Mouse (Mus musculus): Measurements from ENCODE around the gene Slc5a4a. TPM values are rescaled to one million over a fixed set of nuclear protein-coding genes. Genes with fewer than 3 reads are reported as not detected.

The Slc5a4a gene
- polyA plus RNA-seq, 1 experiment from 2014 or later, result 0.09 TPM

DNA sequence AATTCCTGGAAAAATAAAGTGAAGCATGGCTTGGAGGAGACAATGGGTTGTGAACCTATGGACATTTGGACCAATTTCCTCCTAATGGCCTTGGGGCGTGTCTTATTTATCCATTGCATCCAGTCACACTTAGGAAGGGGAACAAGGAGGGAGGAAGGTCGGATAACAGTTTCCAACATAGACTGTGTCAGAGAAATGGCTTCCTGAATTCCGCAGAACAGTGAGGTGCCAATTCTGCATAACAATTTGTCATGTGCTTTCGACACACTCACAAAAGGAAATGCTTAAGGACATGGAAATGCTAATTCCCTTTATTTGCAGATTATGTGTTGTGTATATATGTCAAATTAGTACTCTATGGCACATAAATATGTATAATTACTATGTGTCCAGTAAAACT is 38.0 kb downstream of the Slc5a4a start:
- Histone ChIP-seq H3K4me2 (no peak overlapping the region), H3K27me3 (no peaks in the 10 kb centered on the region), H3K9ac (no peak overlapping the region), H3K4me3 (no peak overlapping the region), H3K4me1 (replicated peaks) (no peaks in the 10 kb centered on the region), H3K36me3 (no peaks in the 10 kb centered on the region), H3K9me3 (no peaks in the 10 kb centered on the region), H3K27ac (replicated peaks) (no peak overlapping the region)
- no peak for ATAC-seq (ENCODE audit: low FRiP score, low read depth)
- 86% methylated on average over 4 of the region's 4 CpGs for WGBS

DNA sequence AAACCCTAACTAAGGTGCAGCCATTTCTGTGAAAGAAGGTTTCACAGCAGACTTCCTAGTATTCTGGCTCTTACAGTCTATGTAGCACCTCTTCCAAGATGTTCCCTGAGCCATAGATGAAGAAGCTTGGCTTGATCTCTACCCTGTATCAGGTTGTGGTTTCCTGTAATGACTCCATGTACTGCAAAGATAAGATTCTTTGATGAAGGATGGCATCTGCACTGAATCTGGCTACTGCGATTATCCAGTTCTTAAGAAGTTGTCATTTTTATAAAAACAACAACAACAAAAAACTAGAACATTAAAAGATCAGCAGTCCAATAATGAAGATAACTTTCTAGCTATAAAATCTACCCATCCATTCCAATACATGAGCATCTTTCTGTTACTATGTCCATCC is 40.8 kb downstream of the Slc5a4a start:
- ATAC-seq (ENCODE audit: low FRiP score, low read depth), result no peak
- H3K9me3 ChIP-seq, result no peaks in the 10 kb centered on the region
- H3K4me1 ChIP-seq (replicated peaks), result no peaks in the 10 kb centered on the region
- H3K4me2 ChIP-seq, result no peak overlapping the region
- H3K36me3 ChIP-seq, result no peaks in the 10 kb centered on the region
- no peak overlapping the region for H3K4me3 ChIP-seq
- H3K27me3 ChIP-seq, result no peaks in the 10 kb centered on the region
- no peak overlapping the region for H3K9ac ChIP-seq
- H3K27ac ChIP-seq (replicated peaks), result no peak overlapping the region
- 94% methylated on average over 1 of the region's 1 CpGs for WGBS

DNA sequence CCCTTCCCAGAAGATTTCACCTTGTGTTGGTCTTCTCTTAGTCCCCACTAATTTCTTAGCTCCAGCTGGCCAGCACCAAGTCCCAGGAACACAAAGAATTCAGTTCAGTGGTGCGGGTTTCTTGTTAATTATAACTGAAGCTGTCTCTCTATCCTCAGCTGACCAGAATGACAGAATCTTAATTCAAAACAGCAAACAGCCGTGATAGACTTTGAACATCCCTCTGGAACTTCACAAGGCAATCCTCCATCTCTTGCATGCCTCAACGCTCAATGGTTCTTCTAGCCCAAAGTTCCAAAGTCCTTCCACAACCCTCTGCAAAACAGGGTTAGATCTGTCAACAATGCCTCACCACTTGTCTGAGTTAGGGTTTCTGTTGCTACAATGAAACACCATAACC is 54.2 kb downstream of the Slc5a4a start:
- 85% methylated on average over 3 of the region's 3 CpGs for WGBS
- no peak overlapping the region for H3K4me3 ChIP-seq
- ATAC-seq (ENCODE audit: low FRiP score, low read depth), result no peak

DNA sequence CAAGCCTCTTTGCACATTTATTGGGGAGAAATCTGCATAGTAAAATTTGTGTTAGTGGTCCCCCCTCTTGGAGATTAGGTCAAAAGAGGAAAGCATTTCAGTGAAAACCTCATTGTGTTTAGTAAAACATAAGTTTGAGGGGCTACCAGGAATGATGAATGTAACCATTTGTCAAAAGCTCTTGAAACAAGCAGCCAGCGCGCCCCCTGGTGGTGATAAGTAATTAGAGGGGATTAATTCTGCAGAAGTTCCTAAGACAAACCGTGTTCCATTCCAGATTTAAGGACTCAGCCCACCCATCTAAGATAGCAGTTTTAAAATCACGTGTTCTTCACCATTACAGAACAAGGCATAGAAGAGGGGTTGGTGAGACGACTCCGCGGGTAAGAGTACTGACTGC is 54.7 kb downstream of the Slc5a4a start:
- ATAC-seq (ENCODE audit: low FRiP score, low read depth), result no peak
- Histone ChIP-seq H3K27me3 (no peaks in the 10 kb centered on the region), H3K9ac (no peak overlapping the region), H3K4me3 (no peak overlapping the region), H3K4me1 (replicated peaks) (no peaks in the 10 kb centered on the region), H3K36me3 (peaks cover 6% of the 10 kb centered on the region), H3K27ac (replicated peaks) (no peak overlapping the region), H3K9me3 (no peaks in the 10 kb centered on the region), H3K4me2 (no peak overlapping the region)
- WGBS, result 16% methylated on average over 7 of the region's 7 CpGs

More for the DNA sequence above, 54.2 kb downstream of the Slc5a4a start:
- peaks cover 1% of the 10 kb centered on the region; the same call in 1 of the 2 replicates for H3K36me3 ChIP-seq
- H3K9ac ChIP-seq, result no peak overlapping the region
- no peak overlapping the region for H3K27ac ChIP-seq (replicated peaks)
- H3K4me2 ChIP-seq, result no peak overlapping the region
- H3K27me3 ChIP-seq, result no peaks in the 10 kb centered on the region
- no peaks in the 10 kb centered on the region for H3K4me1 ChIP-seq (replicated peaks)
- no peaks in the 10 kb centered on the region for H3K9me3 ChIP-seq

DNA sequence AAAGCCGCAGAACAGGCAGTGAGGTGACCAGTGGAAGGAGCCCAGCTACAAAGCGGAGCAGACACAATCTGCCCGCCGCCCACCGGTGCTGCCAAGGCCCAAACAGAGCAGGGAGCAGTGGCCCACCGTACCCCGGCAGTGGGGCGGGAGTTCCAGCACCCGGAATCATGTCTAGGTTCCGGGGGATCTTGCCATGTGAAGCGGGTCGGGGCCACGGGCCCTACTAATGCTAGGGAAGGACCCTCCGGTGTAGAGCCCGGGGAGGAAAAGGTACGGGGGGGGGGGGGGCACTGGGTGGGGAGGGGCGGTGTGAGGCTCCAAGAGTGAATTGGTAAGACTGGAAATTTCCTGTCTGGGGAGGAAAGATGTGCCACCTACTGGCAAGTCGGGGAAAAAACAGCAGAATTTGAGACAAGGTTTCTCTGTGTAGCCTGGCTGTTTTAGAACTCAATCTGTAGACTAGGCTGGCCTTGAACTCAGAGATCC is 56.6 kb downstream of the Slc5a4a start:
- peak overlapping the region; percentile 59 for H3K4me2 ChIP-seq
- H3K9me3 ChIP-seq, result no peaks in the 10 kb centered on the region
- H3K27ac ChIP-seq (replicated peaks), result no peak overlapping the region
- H3K4me3 ChIP-seq, result peak overlapping the region; percentile 36
- H3K9ac ChIP-seq, result peak overlapping the region; percentile 32; the same call in 1 of the 2 replicates
- peak; percentile 55 for ATAC-seq (ENCODE audit: low FRiP score, low read depth)
- 24% methylated on average over 17 of the region's 18 CpGs for WGBS
- peaks cover 24% of the 10 kb centered on the region for H3K36me3 ChIP-seq
- H3K27me3 ChIP-seq, result no peaks in the 10 kb centered on the region
- H3K4me1 ChIP-seq (replicated peaks), result no peaks in the 10 kb centered on the region

DNA sequence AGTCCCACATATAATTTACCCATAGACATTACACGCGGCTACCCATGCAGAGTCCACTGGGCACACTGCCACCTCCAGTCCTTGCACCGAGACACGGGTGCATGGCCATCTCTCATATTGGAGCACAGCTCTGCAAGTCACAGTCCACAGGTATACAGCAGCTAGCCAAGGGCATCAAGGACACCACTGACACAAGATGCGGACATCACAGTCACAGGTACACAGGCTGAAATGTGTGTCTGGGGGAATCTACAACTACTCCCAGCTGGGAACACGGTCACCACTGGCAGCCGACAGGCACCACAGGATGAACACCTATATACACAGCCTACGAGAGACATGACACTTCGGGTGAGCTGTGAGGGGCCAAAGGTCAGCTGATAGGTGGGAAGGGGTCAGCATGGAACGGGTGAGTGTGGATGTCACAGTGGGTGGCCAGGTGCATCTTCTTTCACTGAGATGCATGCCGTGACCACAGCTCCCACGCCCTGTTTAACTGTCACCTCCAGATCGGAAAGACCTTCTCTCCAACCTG is 60.1 kb downstream of the Slc5a4a start:
- peaks cover 53% of the 10 kb centered on the region for H3K36me3 ChIP-seq

DNA sequence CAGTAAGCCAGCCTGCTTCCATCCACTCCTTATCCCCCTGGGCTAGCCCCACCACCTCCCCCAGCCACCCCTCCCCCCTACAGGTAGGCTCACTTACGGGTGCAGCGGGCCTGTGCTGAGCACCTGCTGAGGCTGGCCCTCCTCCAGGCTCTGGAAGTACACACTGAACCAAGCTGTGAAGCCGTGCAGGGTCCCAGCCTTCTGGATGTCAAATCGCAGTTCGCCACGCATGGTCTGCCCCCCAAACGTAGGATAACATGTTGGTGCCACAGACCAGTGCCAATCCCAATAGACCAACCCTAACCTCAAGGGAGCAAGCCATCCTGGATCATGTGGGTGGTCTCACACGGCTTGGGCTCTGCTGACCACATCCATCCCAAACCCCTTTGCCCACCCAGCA is 62.0 kb downstream of the Slc5a4a start:
- Histone ChIP-seq H3K9me3 (no peaks in the 10 kb centered on the region), H3K9ac (no peak overlapping the region), H3K4me1 (replicated peaks) (no peaks in the 10 kb centered on the region), H3K27me3 (no peaks in the 10 kb centered on the region), H3K36me3 (peaks cover 72% of the 10 kb centered on the region), H3K4me2 (no peak overlapping the region), H3K27ac (replicated peaks) (no peak overlapping the region), H3K4me3 (no peak overlapping the region)
- no peak for ATAC-seq (ENCODE audit: low FRiP score, low read depth)
- WGBS, result 91% methylated on average over 8 of the region's 8 CpGs

More for the DNA sequence above, 60.1 kb downstream of the Slc5a4a start:
- no peak overlapping the region for H3K4me2 ChIP-seq
- ATAC-seq (ENCODE audit: low FRiP score, low read depth), result no peak
- H3K9me3 ChIP-seq, result no peaks in the 10 kb centered on the region
- H3K4me3 ChIP-seq, result no peak overlapping the region
- no peaks in the 10 kb centered on the region for H3K4me1 ChIP-seq (replicated peaks)
- WGBS, result 93% methylated on average over 13 of the region's 13 CpGs
- no peak overlapping the region for H3K27ac ChIP-seq (replicated peaks)
- no peaks in the 10 kb centered on the region for H3K27me3 ChIP-seq
- no peak overlapping the region for H3K9ac ChIP-seq

DNA sequence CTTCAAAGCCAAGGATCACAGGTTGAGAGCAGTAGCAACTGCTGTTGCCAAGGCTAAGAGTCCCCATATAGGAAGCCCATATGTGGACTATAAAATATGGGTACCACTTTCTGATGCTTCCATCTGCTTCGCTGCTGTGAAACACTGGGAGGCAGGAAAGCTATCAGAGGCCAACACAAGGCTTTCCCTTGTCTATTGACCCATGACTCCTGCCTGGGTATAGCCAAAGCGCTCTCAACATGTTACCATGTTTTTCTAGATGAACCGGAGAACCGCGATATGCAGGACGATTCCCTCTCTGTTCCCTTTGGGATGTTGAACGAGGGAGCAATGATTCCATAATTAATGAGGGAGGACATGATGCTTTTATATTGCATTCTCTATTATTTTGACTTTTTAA is 63.6 kb downstream of the Slc5a4a start:
- no peaks in the 10 kb centered on the region for H3K4me1 ChIP-seq (replicated peaks)
- no peak for ATAC-seq (ENCODE audit: low FRiP score, low read depth)
- H3K4me2 ChIP-seq, result no peak overlapping the region
- H3K9me3 ChIP-seq, result no peaks in the 10 kb centered on the region
- no peak overlapping the region for H3K4me3 ChIP-seq
- WGBS, result 88% methylated on average over 7 of the region's 7 CpGs
- no peak overlapping the region for H3K9ac ChIP-seq
- peaks cover 88% of the 10 kb centered on the region for H3K36me3 ChIP-seq
- H3K27me3 ChIP-seq, result no peaks in the 10 kb centered on the region
- no peak overlapping the region for H3K27ac ChIP-seq (replicated peaks)

DNA sequence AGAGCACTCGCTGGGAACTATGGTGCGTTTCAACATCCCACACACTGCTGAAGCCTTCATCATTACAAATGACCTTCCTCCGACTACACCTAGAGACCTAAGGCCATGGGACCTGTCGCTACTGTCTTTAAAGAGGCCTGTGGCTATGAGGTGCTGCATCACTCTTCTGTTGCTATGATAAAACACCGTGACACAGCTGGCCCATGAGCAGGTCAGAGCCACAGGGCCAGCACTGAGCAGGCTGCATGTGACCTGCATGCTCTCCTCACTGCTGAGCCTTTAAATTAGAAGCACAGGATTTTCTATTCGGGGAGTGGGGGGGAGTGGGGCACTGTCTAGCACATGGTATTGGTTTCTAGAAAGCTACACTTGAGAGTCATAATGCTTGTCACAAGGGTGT is 64.9 kb downstream of the Slc5a4a start:
- H3K4me1 ChIP-seq (replicated peaks), result no peaks in the 10 kb centered on the region
- ATAC-seq (ENCODE audit: low FRiP score, low read depth), result no peak
- no peak overlapping the region for H3K27ac ChIP-seq (replicated peaks)
- no peak overlapping the region for H3K4me3 ChIP-seq
- no peaks in the 10 kb centered on the region for H3K27me3 ChIP-seq
- WGBS, result 95% methylated on average over 6 of the region's 6 CpGs
- no peak overlapping the region for H3K9ac ChIP-seq
- no peaks in the 10 kb centered on the region for H3K9me3 ChIP-seq
- peaks cover 93% of the 10 kb centered on the region for H3K36me3 ChIP-seq
- no peak overlapping the region for H3K4me2 ChIP-seq

DNA sequence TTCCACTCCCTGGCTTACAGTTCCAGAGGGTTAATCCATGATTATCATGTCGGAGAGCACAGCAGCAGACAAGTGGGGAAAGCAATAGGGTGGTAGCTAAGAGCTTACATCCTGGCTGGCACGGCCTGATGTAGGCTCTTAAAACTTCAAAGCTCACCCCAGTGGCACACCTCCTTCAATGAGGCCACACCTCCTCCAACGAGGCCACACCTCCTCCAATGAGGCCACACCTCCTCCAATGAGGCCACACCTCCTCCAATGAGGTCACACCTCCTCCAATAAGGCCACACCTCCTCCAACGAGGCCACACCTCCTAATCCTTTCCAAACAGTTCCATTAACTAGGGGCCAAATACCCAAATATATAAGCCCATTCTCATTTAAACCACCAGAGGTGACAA is 66.9 kb downstream of the Slc5a4a start:
- H3K27me3 ChIP-seq, result no peaks in the 10 kb centered on the region
- H3K4me3 ChIP-seq, result no peak overlapping the region
- no peak overlapping the region for H3K9ac ChIP-seq
- no peak for ATAC-seq (ENCODE audit: low FRiP score, low read depth)
- H3K27ac ChIP-seq (replicated peaks), result no peak overlapping the region
- H3K4me1 ChIP-seq (replicated peaks), result no peaks in the 10 kb centered on the region
- H3K4me2 ChIP-seq, result no peak overlapping the region
- peaks cover 94% of the 10 kb centered on the region for H3K36me3 ChIP-seq
- 90% methylated on average over 4 of the region's 4 CpGs for WGBS
- no peaks in the 10 kb centered on the region for H3K9me3 ChIP-seq

DNA sequence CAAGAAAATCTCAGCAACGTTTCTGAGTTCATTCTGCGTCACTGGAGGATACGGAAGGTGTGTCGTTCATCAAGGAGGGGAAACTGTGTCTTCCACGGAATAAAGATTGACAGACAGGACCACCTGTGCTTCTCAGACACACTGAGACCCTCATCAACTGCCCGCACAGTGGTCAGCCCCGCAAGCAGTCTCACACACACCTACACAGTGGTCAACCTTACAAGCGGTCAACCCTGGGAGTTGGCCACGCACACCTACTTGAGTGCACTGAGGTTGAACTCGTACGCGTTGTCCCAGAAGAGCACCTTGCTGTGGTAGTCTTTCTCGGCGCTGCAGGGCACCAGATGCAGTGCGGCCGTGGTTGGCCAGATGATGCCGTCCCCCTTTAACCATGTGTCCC is 69.8 kb downstream of the Slc5a4a start:
- H3K27me3 ChIP-seq, result no peaks in the 10 kb centered on the region
- no peak overlapping the region for H3K9ac ChIP-seq
- ATAC-seq (ENCODE audit: low FRiP score, low read depth), result no peak
- H3K4me2 ChIP-seq, result no peak overlapping the region
- peaks cover 98% of the 10 kb centered on the region for H3K36me3 ChIP-seq
- WGBS, result 96% methylated on average over 17 of the region's 17 CpGs
- H3K4me1 ChIP-seq (replicated peaks), result no peaks in the 10 kb centered on the region
- no peak overlapping the region for H3K4me3 ChIP-seq
- no peak overlapping the region for H3K27ac ChIP-seq (replicated peaks)
- no peaks in the 10 kb centered on the region for H3K9me3 ChIP-seq

DNA sequence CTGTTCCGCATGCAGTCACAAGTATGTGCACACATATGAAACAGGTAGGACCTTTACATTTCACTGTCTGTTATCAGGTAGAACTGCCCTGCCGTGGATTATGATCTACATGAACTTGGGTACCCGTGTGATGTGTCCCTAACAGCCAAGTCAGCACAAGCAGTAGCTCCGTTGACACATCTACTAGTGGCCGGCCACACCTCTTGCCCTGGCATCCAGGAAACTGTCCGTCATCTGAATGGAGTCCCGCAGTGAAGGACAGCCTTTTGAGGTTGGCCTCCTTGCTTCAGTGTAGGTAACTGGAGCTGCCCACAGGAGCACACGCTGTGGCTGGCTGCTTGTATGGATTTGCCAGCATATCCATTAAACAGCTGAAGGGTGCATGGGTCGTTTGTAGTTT is 71.0 kb downstream of the Slc5a4a start:
- no peak overlapping the region for H3K4me3 ChIP-seq
- peaks cover 97% of the 10 kb centered on the region for H3K36me3 ChIP-seq
- no peaks in the 10 kb centered on the region for H3K27me3 ChIP-seq
- H3K9ac ChIP-seq, result no peak overlapping the region
- no peaks in the 10 kb centered on the region for H3K4me1 ChIP-seq (replicated peaks)
- H3K9me3 ChIP-seq, result no peaks in the 10 kb centered on the region
- no peak overlapping the region for H3K27ac ChIP-seq (replicated peaks)
- ATAC-seq (ENCODE audit: low FRiP score, low read depth), result no peak
- WGBS, result 88% methylated on average over 9 of the region's 9 CpGs
- H3K4me2 ChIP-seq, result no peak overlapping the region

DNA sequence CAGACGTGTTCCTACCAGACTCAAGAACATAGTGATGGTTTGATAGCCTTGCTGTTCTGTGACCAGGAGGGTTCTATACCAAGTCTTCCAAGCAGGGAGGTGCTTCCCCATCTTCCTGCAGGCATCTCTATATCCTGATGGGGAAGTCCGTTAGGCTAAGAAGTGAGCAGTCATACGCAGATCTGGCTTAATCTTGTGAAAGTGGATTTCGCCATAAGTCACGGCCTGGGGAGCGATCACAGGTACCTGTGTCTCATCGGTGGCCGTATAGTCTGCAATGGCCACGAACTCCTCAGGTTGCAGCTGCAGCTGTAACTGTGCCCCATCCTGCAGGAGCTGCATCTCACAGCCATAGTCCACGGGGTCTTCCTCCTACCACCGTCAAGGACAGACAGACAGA is 78.7 kb downstream of the Slc5a4a start:
- no peak overlapping the region for H3K4me3 ChIP-seq
- 96% methylated on average over 11 of the region's 11 CpGs for WGBS
- H3K4me2 ChIP-seq, result no peak overlapping the region
- no peak overlapping the region for H3K9ac ChIP-seq
- H3K36me3 ChIP-seq, result peaks cover 52% of the 10 kb centered on the region
- no peaks in the 10 kb centered on the region for H3K9me3 ChIP-seq
- H3K4me1 ChIP-seq (replicated peaks), result no peaks in the 10 kb centered on the region
- no peaks in the 10 kb centered on the region for H3K27me3 ChIP-seq
- ATAC-seq (ENCODE audit: low FRiP score, low read depth), result no peak
- no peak overlapping the region for H3K27ac ChIP-seq (replicated peaks)

All from hindbrain, embryonic 15.5 days (tissue).